8 mouse cellular contexts compared by ENCODE assay signal in genomic region chr7:44856265-44856916, GRCm38 (mm10). TPM values are rescaled to one million over a fixed set of nuclear protein-coding genes. Genes with fewer than 3 reads are reported as not detected.
A peak's percentile ranks its signal among the peaks of the same experiment; 100 is the strongest.
DNase-seq lines count a peak whose midpoint lies in the region; ATAC-seq and TF ChIP-seq lines count a peak whose summit lies in the region.

No protein-coding gene starts in this region.

- peak overlapping the region; percentile 61 for H3K4me2 ChIP-seq in forebrain, embryonic 16.5 days (ENCODE audit: low read length)

- no peak for DNase-seq in heart, embryonic 10.5 days (ENCODE audit: low spot score)
- DNase-seq in heart, adult 11 months: no peak
- no peak for DNase-seq in ovary, adult 18-20 months (ENCODE audit: low spot score)
- DNase-seq in ovary, postnatal 10 days (ENCODE audit: low spot score): no peak
- no peak for DNase-seq in lung, adult 18-20 months

- H3K4me3 ChIP-seq in heart, embryonic 10.5 days: peak overlapping the region; percentile 97
- peak overlapping the region; percentile 98 for H3K4me3 ChIP-seq in E14TG2a.4 (replicated peaks; ENCODE audit: low read length)
- H3K4me3 ChIP-seq in forebrain, embryonic 16.5 days (replicated peaks; ENCODE audit: low read length): peak overlapping the region; percentile 67

- H3K36me3 ChIP-seq in heart, embryonic 10.5 days: peaks cover 30% of the 10 kb centered on the region
- peaks cover 32% of the 10 kb centered on the region for H3K36me3 ChIP-seq in E14TG2a.4 (ENCODE audit: insufficient read depth, low read length)
- H3K36me3 ChIP-seq in forebrain, embryonic 16.5 days (ENCODE audit: control insufficient read depth, insufficient read depth): peaks cover 4% of the 10 kb centered on the region; the same call in 1 of the 2 replicates

- peak overlapping the region; percentile 93 for H3K27ac ChIP-seq in heart, embryonic 10.5 days
- peak overlapping the region; percentile 87; the same call in 1 of the 2 replicates for H3K27ac ChIP-seq in forebrain, embryonic 16.5 days (ENCODE audit: low read length)

- H3K9me3 ChIP-seq in heart, embryonic 10.5 days: no peaks in the 10 kb centered on the region
- H3K9me3 ChIP-seq in E14TG2a.4 (ENCODE audit: low read length): no peaks in the 10 kb centered on the region
- H3K9me3 ChIP-seq in forebrain, embryonic 16.5 days (ENCODE audit: control insufficient read depth, low read length): no peaks in the 10 kb centered on the region

- 0 out of 2 replicates have a peak, but pooled peaks have one; percentile 3 for ATAC-seq in forebrain, embryonic 16.5 days
- peak; percentile 6; the same call in 1 of the 2 replicates for ATAC-seq in megakaryocyte progenitor cell, adult 5-6 weeks (replicated peaks; ENCODE audit: poor library complexity)

- no peak overlapping the region for H3K9ac ChIP-seq in forebrain, embryonic 16.5 days (replicated peaks; ENCODE audit: low read depth, low read length)

- TF ChIP-seq CTCF in E14TG2a.4 (conservative IDR thresholded peaks at IDR 0.05; ENCODE audit: low read length): no peak

- H3K27me3 ChIP-seq in heart, embryonic 10.5 days (ENCODE audit: insufficient read depth, poor library complexity, severe bottlenecking): no peaks in the 10 kb centered on the region
- no peaks in the 10 kb centered on the region for H3K27me3 ChIP-seq in E14TG2a.4 (ENCODE audit: insufficient read depth, low read length)
- H3K27me3 ChIP-seq in forebrain, embryonic 16.5 days (replicated peaks; ENCODE audit: control insufficient read depth, insufficient read depth, low read length): no peaks in the 10 kb centered on the region

- WGBS in heart, embryonic 10.5 days: 56% methylated on average over 9 of the region's 9 CpGs
- WGBS in forebrain, embryonic 16.5 days: 69% methylated on average over 9 of the region's 9 CpGs

- peaks cover 72% of the 10 kb centered on the region for H3K4me1 ChIP-seq in heart, embryonic 10.5 days
- H3K4me1 ChIP-seq in E14TG2a.4 (replicated peaks; ENCODE audit: low read depth, low read length): peaks cover 84% of the 10 kb centered on the region
- peaks cover 44% of the 10 kb centered on the region for H3K4me1 ChIP-seq in forebrain, embryonic 16.5 days (replicated peaks; ENCODE audit: control insufficient read depth, insufficient read depth, low read length)

RNA-seq across cellular contexts. Expression of gene Pnkp, which starts 0.5 kb away (rescaled TPM):
- 28.5 and 29.7 TPM in 2 replicates for polyA plus RNA-seq in heart, embryonic 10.5 days (2016; fragmentation: Nextera tagmentation; extraction: Ambion mirVana)
- polyA plus RNA-seq in forebrain, embryonic 16.5 days (2015; fragmentation: Nextera tagmentation; extraction: Ambion mirVana): 29.4 and 32.6 TPM in 2 replicates
- total RNA-seq in megakaryocyte progenitor cell, adult 5-6 weeks (2015): 43.4 and 49.9 TPM in 2 replicates
- 60.7 and 69.8 TPM in 2 replicates for total RNA-seq in megakaryocyte progenitor cell, adult 5-6 weeks (2017)

RNA-seq across cellular contexts. Expression of gene Tbc1d17, which starts 7.5 kb away (rescaled TPM):
- polyA plus RNA-seq in heart, embryonic 10.5 days (2016; fragmentation: Nextera tagmentation; extraction: Ambion mirVana): 56.9 and 67.3 TPM in 2 replicates
- polyA plus RNA-seq in forebrain, embryonic 16.5 days (2015; fragmentation: Nextera tagmentation; extraction: Ambion mirVana): 121 and 122 TPM in 2 replicates
- 15.2 and 19.2 TPM in 2 replicates for total RNA-seq in megakaryocyte progenitor cell, adult 5-6 weeks (2015)
- total RNA-seq in megakaryocyte progenitor cell, adult 5-6 weeks (2017): 13.6 and 13.8 TPM in 2 replicates

RNA-seq across cellular contexts. Expression of gene Akt1s1, which starts 7.6 kb away (rescaled TPM):
- 102 and 103 TPM in 2 replicates for polyA plus RNA-seq in heart, embryonic 10.5 days (2016; fragmentation: Nextera tagmentation; extraction: Ambion mirVana)
- polyA plus RNA-seq in forebrain, embryonic 16.5 days (2015; fragmentation: Nextera tagmentation; extraction: Ambion mirVana): 103 and 110 TPM in 2 replicates
- 8.0 and 10.4 TPM in 2 replicates for total RNA-seq in megakaryocyte progenitor cell, adult 5-6 weeks (2015)
- total RNA-seq in megakaryocyte progenitor cell, adult 5-6 weeks (2017): 23.9 and 24.9 TPM in 2 replicates

RNA-seq across cellular contexts. Expression of gene Ptov1, which starts 13.2 kb away (rescaled TPM):
- 258 and 316 TPM in 2 replicates for polyA plus RNA-seq in heart, embryonic 10.5 days (2016; fragmentation: Nextera tagmentation; extraction: Ambion mirVana)
- 551 and 582 TPM in 2 replicates for polyA plus RNA-seq in forebrain, embryonic 16.5 days (2015; fragmentation: Nextera tagmentation; extraction: Ambion mirVana)
- 55.3 and 63.9 TPM in 2 replicates for total RNA-seq in megakaryocyte progenitor cell, adult 5-6 weeks (2015)
- 25.5 and 41.5 TPM in 2 replicates for total RNA-seq in megakaryocyte progenitor cell, adult 5-6 weeks (2017)

RNA-seq across cellular contexts. Expression of gene Med25, which starts 36.1 kb away (rescaled TPM):
- polyA plus RNA-seq in heart, embryonic 10.5 days (2016; fragmentation: Nextera tagmentation; extraction: Ambion mirVana): 90.5 and 95.6 TPM in 2 replicates
- 158 and 166 TPM in 2 replicates for polyA plus RNA-seq in forebrain, embryonic 16.5 days (2015; fragmentation: Nextera tagmentation; extraction: Ambion mirVana)
- total RNA-seq in megakaryocyte progenitor cell, adult 5-6 weeks (2015): 26.0 and 36.8 TPM in 2 replicates
- 11.4 and 14.5 TPM in 2 replicates for total RNA-seq in megakaryocyte progenitor cell, adult 5-6 weeks (2017)
